Mouse (Mus musculus) inflammation-experienced regulatory T-cells, adult 16 weeks (primary cell): ENCODE data around the gene Uba5. TPM values are rescaled to one million over a fixed set of nuclear protein-coding genes. Genes with fewer than 3 reads are reported as not detected.

ENCODE experiments used
- polyA plus RNA-seq: library from polyadenylated mRNA; unstranded; fragments of 100-300 nt; shearing (Covaris generic); gene quantifications from one replicate; pipeline ENCODE4 v1.2.1, GENCODE M21; 2017

The Uba5 gene
- polyA plus RNA-seq = 37.4 TPM

DNA sequence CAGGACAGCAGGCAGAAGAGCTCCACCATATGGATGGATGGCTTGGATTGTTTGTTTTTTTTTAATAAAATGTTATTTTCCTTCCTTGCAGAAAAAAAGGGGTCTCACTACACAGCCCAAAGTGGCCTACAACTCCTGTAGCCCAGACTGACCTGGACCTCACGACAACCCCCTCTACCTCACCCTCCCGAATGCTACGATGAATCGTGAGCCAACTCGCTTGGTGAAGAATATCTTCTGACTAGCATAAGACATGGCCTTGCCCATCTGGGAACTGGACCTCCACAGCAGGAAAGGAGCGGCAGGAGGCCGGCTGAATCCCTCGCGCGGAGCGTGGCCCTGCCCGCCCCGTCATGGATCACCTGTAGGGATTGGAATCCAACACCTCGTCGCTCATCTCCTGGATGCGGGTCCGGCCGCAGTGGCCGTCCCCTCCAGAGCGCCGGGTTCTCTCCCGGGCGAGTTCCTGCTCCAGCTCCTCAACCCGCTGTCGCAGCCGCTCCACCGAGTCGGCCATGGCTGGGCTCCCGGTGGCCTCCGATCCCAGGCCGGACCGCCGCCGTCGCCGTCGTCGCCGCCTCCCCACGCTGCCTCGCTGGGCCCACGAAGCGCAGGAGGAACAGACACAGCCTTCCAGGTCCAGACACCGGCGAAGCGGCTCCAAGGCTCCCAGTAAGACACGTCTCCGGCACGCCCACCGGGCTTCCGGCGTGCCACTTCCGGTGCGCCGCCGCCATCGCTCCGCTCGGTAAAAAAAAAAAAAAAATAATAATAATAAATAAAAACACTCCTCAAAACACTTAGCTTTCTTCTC lies at the start of gene Uba5:
TSS of gene Uba5 (minus strand) at position 705 of the 814 bp plus-strand sequence.

DNA sequence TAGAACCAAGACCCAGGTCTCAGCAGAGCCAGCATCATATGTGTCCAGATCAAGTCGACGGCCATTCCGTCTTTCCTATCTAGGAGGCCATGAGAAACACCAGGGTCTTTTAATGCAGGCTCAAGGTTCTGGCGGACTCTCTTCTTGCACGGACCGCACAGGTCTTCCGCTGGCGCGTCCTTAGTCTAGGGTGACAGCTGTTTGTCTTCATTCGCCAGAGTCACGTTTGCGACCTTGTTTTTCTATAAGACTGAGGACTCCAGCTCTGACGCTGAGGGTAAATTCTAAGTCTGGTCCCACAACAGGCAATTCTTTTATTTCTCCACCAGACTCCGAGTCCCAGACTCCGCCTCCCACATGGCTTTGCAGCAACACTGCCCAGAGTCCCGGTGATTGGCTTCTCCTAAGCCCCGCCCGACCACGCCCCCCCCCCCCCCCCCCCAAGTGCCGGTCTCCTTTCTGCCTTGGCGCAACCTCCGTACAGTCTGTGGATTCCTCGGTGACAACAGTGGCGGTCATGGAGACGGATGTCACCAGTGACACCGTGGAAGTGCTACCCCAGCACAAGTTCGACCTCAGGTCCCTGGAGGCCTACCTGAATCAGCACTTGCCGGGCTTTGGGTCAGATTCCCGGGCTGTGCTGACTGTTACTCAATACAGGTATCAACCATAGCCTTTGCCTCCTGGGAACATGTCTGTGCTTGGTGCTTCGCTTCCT lies 469 bp upstream of the Uba5 start, which contains the start of gene Acad11:
TSS of gene Acad11 (plus strand) at position 134 of the 718 bp plus-strand sequence.

DNA sequence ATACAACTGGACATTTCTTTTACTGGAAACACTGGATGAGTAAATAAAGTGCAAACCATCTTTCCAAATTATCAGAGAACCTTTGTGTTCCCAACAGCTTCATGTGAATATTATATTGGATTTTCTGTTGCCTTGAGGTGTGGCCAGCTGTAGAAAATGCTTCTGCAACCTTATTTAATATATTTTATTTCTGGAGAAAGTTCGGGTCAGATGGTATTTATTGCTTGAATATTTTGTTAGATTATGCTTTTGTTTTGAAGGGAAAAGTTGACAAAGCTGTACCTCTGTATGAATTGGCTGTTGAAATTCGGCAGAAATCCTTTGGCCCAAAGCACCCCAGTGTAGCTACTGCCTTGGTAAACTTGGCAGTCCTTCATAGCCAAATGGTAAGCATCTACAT lies 22.6 kb downstream of the Uba5 start, which contains the start of gene Gm28305:
TSS of gene Gm28305 (plus strand) at position 301 of the 400 bp plus-strand sequence.

GRCm38 (mm10) chr9:104001921-104002859 lies 60.7 kb downstream of the Uba5 start, which contains the start of gene Nphp3:
Gene Nphp3 (plus strand): TSS chr9:104002544.

Other genes with a start within 250 kb of the Uba5 start
- 0.95 TPM for gene Nphp3, start 60.6 kb downstream of the Uba5 start, polyA plus RNA-seq
- gene Gm28305, start 22.5 kb downstream of the Uba5 start, polyA plus RNA-seq = not detected
- 14.8 TPM for gene Acad11, start 243 bp upstream of the Uba5 start, polyA plus RNA-seq
- gene Ackr4, start 63.8 kb upstream of the Uba5 start, polyA plus RNA-seq = 0.89 TPM
- 65.8 TPM for gene Dnajc13, start 199.8 kb upstream of the Uba5 start, polyA plus RNA-seq